Mouse (Mus musculus) heart, adult 2 months (tissue): ENCODE results near the gene Pla2g2c.

Source experiments
- CTCF ChIP-seq: fragments of 200-600 bp; IDR thresholded peaks from 2 replicates; pipeline ENCODE4 v1.8.1; 2022; ENCODE audit warnings: antibody characterized with exemption, mild to moderate bottlenecking, moderate library complexity
- EP300 ChIP-seq: fragments of 200-500 bp; IDR thresholded peaks from 2 replicates; pipeline ENCODE4 v1.6.1; 2011; ENCODE audit warnings: low read depth, low read length, control low read depth; ENCODE audit not compliant: insufficient read depth
- POLR2A ChIP-seq: fragments of 200-500 bp; IDR thresholded peaks from 2 replicates; pipeline ENCODE4 v1.6.1; 2011; ENCODE audit warnings: mild to moderate bottlenecking, low read depth, low read length, control low read depth; ENCODE audit not compliant: insufficient read depth

DNA sequence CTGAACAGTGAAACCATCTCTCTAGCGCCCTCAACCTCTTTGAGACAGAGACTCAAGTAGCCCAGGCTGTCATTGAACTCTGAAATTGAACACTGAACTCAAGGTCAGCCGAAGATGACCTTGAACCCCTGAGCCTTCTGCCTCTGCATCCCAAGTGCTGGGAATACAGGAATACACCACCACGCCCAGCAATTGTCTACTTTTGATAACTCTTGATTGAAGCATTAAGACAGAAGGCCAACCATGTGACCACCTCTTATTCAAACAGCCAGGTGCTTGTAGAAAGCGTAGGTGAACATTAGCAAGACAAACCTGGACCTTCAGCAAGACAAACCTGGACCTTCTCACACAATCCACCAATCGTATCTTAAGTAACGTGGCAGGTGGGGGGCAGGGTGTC, 69.8 kb downstream of the Pla2g2c start:
- no peak for TF ChIP-seq CTCF
- TF ChIP-seq EP300 = no peak
- no peak for TF ChIP-seq POLR2A
